Mouse (Mus musculus): Measurements from ENCODE around the gene Abca1.

DNA sequence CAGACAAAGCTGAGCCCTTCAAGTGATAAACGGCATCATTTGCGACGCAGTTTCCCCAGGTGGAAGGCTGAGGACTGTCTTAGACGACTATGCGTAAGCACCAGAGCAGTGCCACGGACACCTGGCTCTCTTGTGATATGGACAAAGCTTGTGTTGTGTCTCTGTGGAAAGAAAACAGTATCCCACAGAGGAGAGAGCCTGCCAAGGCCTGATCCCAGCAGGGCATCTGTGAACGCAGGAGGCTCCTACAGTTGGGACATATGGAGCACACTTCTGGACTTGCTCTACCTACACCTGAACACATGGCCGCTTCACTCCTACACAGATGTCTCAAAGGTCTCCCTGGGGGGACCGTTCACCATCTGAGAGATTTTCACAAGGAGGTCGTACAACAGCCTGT is 15.1 kb downstream of the Abca1 start:
- TF ChIP-seq CTCF (IDR thresholded peaks at IDR 0.05; ENCODE audit: extremely low read depth, insufficient read depth, low read length), result no peak
- TF ChIP-seq POLR2A (IDR thresholded peaks at IDR 0.05; ENCODE audit: extremely low read depth, insufficient read depth, low read length), result no peak

All from cortical plate, adult 2 months (tissue).